Mouse (Mus musculus) left cerebral cortex, postnatal 14 days (tissue): Measurements from ENCODE around the gene Tstd2. TPM values are rescaled to one million over a fixed set of nuclear protein-coding genes. Genes with fewer than 3 reads are reported as not detected.
A peak's percentile ranks its signal among the peaks of the same experiment; 100 is the strongest.

ENCODE experiments used
- DNase-seq, 2 experiments: peaks; one replicate each; pipeline ENCODE4 v3.0.0; 2021 to 2022; ENCODE audit warnings: low spot score in 2 of 2, mixed read lengths in 1 of 2
- intact Hi-C: fragments of 180-260 bp; cut with DNase I; formaldehyde crosslinking; loops from one replicate; pipeline ENCODE4 v1.15.1; 2025
- total RNA-seq, 2 experiments: library from RNA; stranded (reverse); gene quantifications; 2 replicates each; pipeline ENCODE4 v1.2.3; 2021

Gene Tstd2
- total RNA-seq, 2 experiments from 2014 or later, result 12.9 to 18.1 TPM

DNA sequence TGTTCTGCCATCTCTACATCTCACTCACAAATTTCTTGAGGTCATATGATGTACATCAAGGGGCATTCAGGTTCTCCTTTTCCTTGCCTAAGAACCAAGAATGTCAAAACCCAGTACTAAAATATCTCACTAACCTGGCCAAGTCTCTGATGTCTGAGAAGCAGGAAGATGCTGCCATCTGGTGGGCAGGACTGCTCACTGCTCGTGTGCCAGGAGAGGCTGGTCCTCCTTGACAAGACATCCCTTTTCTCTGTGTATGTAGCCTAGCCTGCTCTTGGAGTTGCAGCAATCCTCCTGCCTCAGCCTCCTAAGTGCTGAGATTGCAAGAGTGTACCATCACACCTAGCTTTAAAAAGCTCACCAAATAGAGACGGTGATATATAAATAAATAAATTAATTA lies 12.0 kb downstream of the Tstd2 start:
- peak; percentile 85 to 90 for DNase-seq
- intact Hi-C loops, result loop anchor here (5.0 kb wide), 2 partner anchors 184 to 709 kb away; no protein-coding TSS in a partner anchor

DNA sequence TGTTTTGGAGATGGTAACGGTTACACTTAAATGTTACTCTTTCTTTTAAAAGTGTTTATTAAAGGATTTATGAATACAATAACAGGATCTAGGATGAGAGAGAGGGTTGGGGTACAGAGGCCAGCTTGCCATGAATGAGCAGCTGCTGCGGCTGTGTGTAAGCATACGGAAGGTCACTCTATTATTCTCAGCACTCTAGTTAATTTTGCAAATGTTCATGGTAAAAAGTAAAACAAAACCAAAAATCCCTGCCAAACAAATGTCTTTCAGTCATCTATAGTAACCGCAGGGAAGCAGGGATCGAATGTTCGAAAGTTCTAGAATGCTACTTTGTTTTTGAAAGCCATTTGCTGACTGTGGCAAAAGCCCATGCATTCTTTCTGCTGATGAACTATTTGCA lies 15.1 kb downstream of the Tstd2 start:
- intact Hi-C loops, result no loop called here
- DNase-seq, result no peak

DNA sequence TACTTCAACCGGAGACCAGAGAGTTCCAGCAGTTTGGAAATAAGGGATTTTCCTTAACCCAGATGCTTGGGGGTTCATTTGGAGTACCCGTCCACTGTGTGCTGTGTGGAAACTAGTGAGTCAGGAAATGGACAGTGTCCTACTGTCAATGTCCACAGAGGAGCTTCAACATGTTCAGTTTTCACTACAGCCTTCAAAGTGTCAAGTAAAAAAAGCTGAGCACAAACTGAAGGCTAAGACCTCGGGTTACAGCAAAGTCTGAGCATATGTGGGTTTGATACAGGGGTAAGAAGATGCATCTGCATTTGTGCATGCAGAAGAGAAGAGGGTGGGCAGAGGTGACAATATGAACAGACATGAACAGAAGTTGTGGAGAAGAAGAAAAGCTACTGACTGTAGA lies 17.7 kb downstream of the Tstd2 start:
- intact Hi-C loops, result no loop called here

GRCm38 (mm10) chr4:46119514-46120094 lies 18.9 kb downstream of the Tstd2 start:
- DNase-seq, result no peak
- intact Hi-C loops, result loop anchor here (5.0 kb wide), 1 partner anchor 77 kb away; no protein-coding TSS in a partner anchor

More for the DNA sequence above, 17.7 kb downstream of the Tstd2 start:
- DNase-seq, result no peak

- no peak for DNase-seq
- intact Hi-C loops, result loop anchor here (5.0 kb wide), 1 partner anchor 75 kb away; no protein-coding TSS in a partner anchor
Measured at GRCm38 (mm10) chr4:46117536-46117935, 21.0 kb downstream of the Tstd2 start.

DNA sequence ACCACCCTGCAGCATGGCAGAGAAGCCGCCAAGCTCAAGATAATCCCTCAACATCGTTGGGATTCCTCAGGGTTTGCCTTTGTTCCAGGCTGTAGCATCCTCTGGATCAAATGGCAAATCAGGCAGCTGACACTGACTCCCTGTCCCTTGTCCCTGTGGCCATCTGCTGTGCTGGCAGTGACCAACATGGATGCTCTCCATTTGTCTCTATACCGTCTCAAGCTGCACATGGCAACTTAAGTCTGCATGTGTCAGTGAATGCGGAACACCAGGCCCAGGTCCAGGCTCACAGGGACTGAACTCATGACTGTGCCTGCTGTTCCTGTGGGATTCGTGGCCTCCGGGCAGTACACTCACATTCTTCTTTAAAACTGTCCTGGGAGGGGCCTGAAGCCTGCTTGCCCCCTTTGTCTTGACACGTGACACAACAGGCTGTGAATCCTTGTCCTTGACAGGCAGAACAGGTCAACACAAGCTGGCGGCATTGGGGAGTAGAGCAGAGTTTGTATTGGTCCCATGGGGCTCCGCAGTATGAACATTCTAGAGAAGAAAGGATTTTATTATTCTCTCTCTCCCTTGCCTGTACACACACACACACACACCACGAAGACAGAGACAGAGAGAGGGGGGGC lies 21.8 kb downstream of the Tstd2 start:
- intact Hi-C loops, result loop anchor here (5.0 kb wide), 1 partner anchor 74 kb away; no protein-coding TSS in a partner anchor
- DNase-seq, result no peak

DNA sequence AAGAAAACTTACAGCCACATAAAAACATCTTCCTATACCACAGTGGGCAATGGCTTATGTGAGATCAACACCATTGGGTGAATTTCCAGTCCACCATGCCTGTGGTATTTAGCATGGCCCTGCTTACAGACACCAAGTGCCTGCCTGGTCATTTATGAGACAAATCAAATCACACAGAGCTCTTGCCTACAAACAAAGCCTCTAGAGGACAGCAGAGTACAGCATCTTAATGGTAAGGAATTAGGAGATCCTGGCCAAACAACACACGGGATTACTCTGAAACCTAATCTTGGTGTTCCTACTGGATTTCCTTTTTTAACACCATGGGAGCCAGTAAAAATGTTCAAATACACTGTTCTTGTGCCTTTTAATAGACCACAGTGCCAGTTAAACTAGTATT lies 23.2 kb downstream of the Tstd2 start:
- intact Hi-C loops, result loop anchor here (5.0 kb wide), 1 partner anchor 73 kb away; no protein-coding TSS in a partner anchor
- DNase-seq, result no peak

DNA sequence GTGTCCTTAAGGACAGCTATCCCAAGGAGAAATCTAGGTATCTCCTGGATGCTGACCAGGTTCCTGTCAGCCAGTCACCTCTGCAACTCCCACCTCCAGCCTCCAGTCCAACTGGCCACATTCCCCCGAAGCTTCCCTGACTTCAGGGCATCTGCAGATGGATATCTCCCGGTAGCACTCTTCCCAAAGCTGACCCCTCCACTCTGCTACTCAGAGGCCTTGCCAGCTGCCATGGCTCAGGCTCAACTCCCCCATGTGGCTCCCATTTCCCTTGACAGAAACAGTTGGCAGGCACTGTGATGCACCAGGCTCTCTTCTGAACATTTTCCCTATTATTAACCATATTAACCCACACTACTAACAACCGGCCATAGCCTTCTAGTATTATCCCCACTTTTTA lies 27.1 kb downstream of the Tstd2 start:
- intact Hi-C loops, result no loop called here
- no peak for DNase-seq

DNA sequence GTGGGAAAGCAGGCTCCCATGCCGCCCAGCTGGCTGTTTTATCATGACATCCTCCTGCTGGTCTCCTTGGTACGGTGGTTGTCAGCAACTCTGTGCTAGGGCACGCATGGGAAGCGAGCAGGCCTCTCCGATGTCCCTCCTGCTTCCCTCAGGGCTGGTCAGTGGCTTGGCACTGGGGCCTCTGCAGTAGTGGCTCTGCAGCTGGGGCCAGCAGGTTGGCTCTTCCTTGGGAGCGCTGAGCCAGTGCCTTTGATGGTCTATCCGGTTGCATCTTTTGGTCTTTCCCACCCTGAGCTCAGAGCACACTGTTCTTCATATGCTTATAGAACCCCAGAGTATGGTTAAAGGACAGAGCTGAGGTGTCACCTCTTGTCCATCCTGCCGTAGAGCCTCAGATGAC lies 28.4 kb downstream of the Tstd2 start:
- DNase-seq, result no peak
- intact Hi-C loops, result no loop called here

- intact Hi-C loops, result loop anchor here (5.0 kb wide), 1 partner anchor 35 kb away; no protein-coding TSS in a partner anchor
- no peak for DNase-seq
Measured at GRCm38 (mm10) chr4:46102078-46102769, 36.3 kb downstream of the Tstd2 start.

- no peak for DNase-seq
- intact Hi-C loops, result loop anchor here (5.0 kb wide), 1 partner anchor 34 kb away; no protein-coding TSS in a partner anchor
Measured at GRCm38 (mm10) chr4:46101211-46101711, 37.2 kb downstream of the Tstd2 start.

DNA sequence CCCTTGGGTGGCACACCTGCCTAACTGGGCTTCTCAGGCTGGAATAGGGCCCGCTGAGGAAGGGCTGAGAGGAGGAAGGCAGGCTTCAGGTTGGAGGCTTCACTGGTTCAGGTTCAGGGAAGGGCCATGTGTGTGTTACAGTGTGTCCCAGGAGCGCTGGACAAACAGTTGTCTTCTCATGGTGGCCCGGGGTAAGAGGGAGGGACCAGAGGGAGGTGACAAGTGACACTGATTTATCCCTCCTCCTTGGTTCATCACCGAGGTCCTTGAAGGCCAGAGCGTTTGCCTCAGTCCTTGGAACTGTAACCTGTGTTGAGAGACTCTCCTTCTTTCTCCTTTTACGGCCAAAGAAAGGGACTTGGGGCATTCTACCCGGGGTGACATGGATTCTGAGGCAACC lies 38.0 kb downstream of the Tstd2 start:
- intact Hi-C loops, result loop anchor here (5.0 kb wide), 1 partner anchor 33 kb away; no protein-coding TSS in a partner anchor
- DNase-seq, result no peak

DNA sequence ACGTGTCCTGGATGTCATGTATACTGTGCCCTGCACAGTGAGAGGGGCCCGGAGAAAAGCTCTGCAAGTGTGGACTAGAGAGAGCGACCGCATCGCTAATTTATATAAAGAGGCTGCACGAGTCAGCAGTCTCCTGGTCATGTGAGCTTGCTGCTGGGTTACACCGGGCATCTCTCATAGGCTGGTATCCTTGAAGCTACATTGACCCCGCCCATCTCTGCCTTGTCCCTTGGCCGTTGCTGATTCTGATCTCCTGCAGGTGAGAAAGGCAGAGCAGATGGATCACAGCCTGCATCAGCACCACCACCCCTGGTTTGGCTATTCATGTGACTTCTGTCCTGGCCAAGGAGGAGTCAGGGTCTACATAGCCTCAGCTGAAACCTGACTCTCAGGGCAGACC lies 39.4 kb downstream of the Tstd2 start:
- no peak for DNase-seq
- intact Hi-C loops, result no loop called here

DNA sequence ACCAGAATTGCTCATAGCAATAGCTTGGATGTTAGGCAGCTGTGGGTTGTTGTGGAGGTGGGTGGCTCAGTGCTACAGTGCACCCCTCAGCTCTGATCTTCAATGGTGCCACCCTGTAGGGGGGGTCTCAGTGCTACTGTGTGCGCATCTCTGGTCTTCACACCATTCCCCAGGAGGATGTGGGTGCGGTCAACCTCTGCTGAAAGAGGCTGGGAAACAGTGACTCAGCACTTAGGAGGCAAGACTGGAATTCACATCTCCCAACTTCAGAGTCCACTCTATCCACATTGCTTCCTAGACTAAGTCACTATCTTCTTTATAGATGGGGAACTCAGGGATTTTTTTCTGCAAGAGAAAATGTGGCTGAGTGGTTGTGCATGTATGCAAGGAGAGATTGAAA lies 40.9 kb downstream of the Tstd2 start:
- intact Hi-C loops, result no loop called here
- DNase-seq, result no peak

- intact Hi-C loops, result no loop called here
- DNase-seq, result no peak
Measured at GRCm38 (mm10) chr4:46096546-46096945, 41.9 kb downstream of the Tstd2 start.

GRCm38 (mm10) chr4:46095826-46096159 lies 42.7 kb downstream of the Tstd2 start:
- intact Hi-C loops, result no loop called here
- no peak for DNase-seq

- intact Hi-C loops, result no loop called here
Measured at GRCm38 (mm10) chr4:46094916-46095825, 43.3 kb downstream of the Tstd2 start.

GRCm38 (mm10) chr4:46092429-46093076 lies 45.9 kb downstream of the Tstd2 start:
- peak in 1 of 2 experiments; percentile 42 for DNase-seq
- intact Hi-C loops, result no loop called here

More at GRCm38 (mm10) chr4:46094916-46095825, 43.3 kb downstream of the Tstd2 start:
- DNase-seq, result no peak
